Mouse (Mus musculus) heart, postnatal 0 days (tissue): Measurements from ENCODE around the gene Abat.

Experiments
- CTCF ChIP-seq: IDR thresholded peaks from 2 replicates; pipeline ENCODE4 v1.5.1; 2016; ENCODE audit warnings: antibody characterized with exemption, control low read depth, low read depth
- EP300 ChIP-seq: IDR thresholded peaks from 2 replicates; pipeline ENCODE4 v1.6.1; 2016; ENCODE audit warnings: antibody characterized with exemption, low read depth

DNA sequence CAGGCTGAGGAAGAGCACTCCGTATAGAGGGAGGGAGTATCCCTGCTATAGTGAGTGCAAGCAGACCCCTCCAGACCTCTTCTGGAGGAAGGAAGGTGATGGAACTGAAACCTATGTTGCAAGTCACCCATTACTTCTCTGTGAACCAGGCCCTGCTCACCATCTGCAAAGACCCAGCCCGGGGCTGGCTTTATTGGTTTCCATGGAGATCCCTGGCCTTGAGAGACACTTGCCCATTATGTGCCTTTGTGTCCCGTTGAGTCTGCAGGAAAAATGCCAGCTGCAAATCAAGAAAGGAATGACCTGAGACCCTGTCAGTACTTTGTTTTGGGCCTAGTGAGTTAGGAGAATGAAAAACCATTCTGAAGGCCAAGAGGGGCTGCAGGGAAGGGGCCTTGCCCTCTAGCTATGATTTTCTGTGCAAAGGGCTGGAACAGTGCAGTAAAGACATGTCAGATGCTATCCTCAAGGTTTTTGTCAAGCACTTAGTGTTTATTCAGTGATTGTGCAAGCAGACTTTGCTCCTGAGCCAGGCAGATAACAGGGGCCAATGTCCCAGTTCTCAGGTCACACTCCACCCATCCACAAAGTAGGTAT is 53.0 kb downstream of the Abat start:
- TF ChIP-seq CTCF (no peak), EP300 (no peak)
